Mouse (Mus musculus): ENCODE data around the gene Gm14409.
"Not testable (repeated sequence)": the region's sequence is repeated elsewhere in the genome, so short reads cannot be mapped to it uniquely, and the experiment has no call there.

Gm14409 gene

DNA sequence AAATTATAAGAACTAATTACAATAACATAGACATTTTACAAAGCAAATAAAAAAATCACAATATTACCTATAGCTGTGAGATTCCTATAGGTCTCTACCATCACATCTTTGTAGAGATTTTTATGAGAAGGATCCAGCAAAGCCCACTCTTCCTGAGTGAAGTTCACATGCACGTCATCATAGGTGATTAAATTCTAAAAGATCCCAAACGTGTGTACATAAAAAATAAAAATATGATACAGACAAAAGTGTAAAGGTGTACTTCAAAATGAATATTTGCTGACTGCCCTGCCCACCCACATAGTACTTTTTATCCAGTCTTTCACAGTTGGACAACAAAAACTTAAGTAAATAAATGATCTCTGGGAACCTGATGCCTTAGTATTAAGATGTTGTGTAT, at the start of gene Gm14409:
Gene Gm14409 (minus strand): TSS at position 101 of the 400 bp plus-strand sequence.
- not testable (repeated sequence) for DNase-seq (ENCODE audit: low spot score in 2 of 2)

DNA sequence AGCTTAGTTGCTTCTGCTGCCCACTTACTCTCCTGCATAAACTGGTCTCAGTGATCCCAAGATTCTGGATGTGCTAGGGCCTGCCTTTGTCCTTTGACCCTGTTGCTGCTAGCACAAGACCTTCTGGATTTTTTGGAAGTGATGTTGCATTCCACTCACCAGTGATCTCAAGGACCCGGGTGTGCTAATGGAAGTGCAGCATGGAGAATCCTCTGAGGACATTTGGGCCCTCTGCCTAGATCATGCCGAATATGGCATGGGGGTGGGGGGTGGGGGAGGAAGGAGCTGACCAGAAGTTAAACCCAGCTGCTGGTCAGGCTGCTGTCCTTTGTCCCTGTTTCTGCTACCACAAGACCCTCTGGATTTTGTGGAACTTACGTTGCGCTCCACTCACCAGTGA, 42.8 kb upstream of the Gm14409 start:
- DNase-seq (ENCODE audit: low spot score in 2 of 2): not testable (repeated sequence)

DNA sequence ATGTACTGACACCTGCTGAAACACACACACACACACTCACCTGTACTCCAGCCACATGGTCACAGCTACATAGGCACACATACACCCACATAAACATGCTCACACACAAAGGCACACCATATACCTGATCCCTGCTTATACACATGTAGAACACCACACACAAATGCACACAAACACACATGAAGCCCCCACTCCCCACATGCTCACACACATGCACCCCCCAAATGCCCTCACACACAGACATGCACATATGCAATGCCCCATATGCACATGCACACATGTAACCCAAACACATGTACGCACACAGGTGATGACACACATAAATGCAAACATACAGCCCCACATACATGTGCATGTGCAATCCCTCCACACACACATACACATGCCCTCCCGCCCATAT, 38.1 kb upstream of the Gm14409 start:
- not testable (repeated sequence) for DNase-seq (ENCODE audit: low spot score in 2 of 2)

DNA sequence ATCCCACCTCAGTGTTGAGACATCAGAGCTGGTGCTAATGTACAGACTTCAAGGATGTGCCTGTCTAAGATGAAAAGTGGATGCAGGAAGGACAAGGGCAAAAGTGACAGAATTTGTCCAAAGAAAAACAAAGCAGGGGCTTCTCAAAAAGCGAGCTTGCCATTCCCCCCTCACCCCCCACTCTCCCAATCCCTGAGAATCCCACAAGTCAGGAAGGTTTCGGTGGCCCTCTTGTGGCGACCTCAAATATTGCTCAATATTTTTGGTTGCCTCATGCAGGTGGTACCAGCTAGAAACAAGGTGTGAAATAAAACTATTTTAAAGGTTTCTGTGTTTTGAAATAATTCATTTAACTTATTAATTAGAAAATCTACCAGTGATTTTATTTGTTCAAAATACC, 16.9 kb upstream of the Gm14409 start:
- not testable (repeated sequence) for DNase-seq (ENCODE audit: low spot score in 2 of 2)

DNA sequence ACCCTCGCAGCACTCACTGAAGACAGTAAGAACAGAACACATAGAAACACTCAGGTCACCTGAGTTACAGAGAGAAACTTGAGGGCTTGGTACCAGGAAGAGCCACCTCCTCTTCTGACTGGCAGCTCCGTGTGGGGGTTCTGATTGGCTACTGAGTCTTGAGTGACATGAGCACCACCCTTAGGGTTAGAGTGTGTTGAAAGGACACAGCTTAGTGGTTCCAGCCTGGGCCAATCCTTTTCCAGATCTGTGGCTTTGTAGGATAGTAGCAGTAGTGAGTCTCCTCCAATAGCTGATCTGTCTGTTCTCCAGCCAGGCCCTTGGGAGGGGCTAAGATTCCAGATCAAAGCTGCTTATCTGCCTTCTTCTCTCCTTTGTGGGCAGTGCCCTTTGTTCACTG, 10.9 kb upstream of the Gm14409 start:
- DNase-seq (ENCODE audit: low spot score in 2 of 2): not testable (repeated sequence)

DNA sequence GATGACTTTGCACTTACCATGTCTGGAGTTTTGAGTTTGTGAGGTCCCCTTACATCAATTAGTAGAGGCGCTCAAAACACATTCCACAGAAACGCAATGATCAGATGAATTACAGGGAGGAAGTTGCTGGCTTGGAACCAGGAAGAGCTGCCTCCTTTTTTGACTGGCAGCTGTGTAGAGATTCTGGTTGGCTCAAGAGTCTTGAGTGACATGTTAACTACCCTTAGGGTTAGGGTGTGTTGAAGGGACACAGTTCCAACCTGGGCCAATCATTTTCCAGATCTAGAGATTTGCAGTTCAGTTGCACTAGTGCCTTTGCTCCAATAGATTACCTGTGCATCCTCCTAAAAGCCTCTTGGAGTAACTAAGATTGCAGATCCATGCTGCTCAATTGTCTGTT, 5.4 kb upstream of the Gm14409 start:
- DNase-seq (ENCODE audit: low spot score in 2 of 2): not testable (repeated sequence)

DNA sequence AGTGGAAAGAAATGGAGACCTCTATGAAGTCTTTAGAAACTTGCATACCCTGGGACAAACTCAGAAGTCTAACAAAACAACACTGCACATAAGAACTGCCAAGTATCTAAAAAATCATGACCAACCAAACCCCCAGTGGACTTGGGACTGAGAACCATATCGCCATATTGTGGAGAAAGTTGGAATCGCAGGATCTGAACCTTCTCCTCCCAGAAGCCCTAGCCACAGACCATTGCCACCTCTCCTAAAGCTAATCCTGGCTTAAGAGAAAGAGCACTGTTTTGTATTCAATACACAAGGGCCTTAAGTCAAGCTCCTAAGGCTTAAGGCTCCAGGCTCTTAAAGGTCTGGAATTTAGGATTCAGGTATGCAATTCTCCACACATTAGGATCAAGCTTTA, 19.4 kb downstream of the Gm14409 start:
- DNase-seq (ENCODE audit: low spot score in 2 of 2): not testable (repeated sequence)

DNA sequence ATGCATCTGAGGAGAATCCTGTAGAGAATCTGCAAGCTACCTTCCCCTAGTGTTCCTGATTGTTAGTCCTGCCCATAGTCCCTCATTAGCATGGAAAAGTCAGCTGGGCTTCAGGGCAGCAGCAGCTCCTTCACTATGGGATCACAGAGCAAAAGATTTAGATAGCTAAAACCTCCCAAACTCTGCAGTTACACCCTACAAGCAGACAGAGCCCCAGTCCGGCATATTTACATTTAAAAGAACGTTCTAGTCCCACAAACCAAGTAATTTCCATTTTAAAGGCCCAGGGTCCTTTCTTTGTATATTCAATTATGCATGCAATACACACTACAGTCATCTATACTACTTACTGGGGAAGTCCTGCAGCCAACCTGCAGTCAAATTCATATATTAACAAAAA, 36.4 kb downstream of the Gm14409 start:
- not testable (repeated sequence) for DNase-seq (ENCODE audit: low spot score in 2 of 2)

All from right cerebral cortex, adult 2 months (tissue).